In the genomic region with DNA sequence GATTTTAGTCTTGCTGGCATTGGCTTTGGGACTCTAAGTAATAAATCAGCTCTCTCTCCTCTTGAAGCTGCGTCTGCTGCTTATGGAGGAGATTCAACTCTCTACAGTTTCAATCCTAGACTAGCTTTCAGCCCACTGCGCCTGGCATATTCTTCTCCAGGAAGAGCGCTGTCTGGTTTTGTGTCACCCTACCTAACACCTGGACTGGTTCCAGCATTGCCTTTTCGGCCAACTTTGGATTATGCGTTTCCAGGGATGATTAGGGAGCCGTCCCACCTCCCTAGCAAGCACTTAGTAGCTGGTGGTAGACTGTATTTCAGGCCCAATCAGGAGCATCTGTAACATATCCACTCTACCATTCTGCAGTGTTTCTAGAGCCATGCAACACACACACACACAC, we compare ENCODE assay signal across 27 mouse cellular contexts. TPM values are rescaled to one million over a fixed set of nuclear protein-coding genes. Genes with fewer than 3 reads are reported as not detected.
DNase-seq lines count a peak whose midpoint lies in the region; ATAC-seq and TF ChIP-seq lines count a peak whose summit lies in the region.
"Had no signal": no experiment of that assay in that cellular context is flagged by ENCODE, and none has a peak within 500 bp of the region (broad histone marks: within the 10 kb centered on the region; RNA-seq: fewer than 3 reads in every experiment).

No protein-coding gene starts in this region.

- no peaks in the 10 kb centered on the region for H3K36me3 ChIP-seq in forebrain, embryonic 12.5 days (replicated peaks)
- no peaks in the 10 kb centered on the region for H3K36me3 ChIP-seq in forebrain, embryonic 16.5 days (ENCODE audit: control insufficient read depth, insufficient read depth)
- no peaks in the 10 kb centered on the region for H3K36me3 ChIP-seq in hindbrain, postnatal 0 days (ENCODE audit: insufficient read depth, low read length)
- no peaks in the 10 kb centered on the region for H3K36me3 ChIP-seq in hindbrain, embryonic 12.5 days
- H3K36me3 ChIP-seq: embryonic facial prominence, embryonic 12.5 days; embryonic facial prominence, embryonic 15.5 days; heart, embryonic 10.5 days; heart, embryonic 13.5 days; hindbrain, embryonic 15.5 days; intestine, embryonic 15.5 days had no signal

- ATAC-seq in forebrain, embryonic 12.5 days (ENCODE audit: low FRiP score), result no peak
- no peak for ATAC-seq in forebrain, embryonic 16.5 days
- no peak for ATAC-seq in hindbrain, postnatal 0 days
- no peak for ATAC-seq in hindbrain, embryonic 12.5 days (ENCODE audit: low FRiP score)
- ATAC-seq: activated CD4-positive, CD25-positive, alpha-beta regulatory T cell, adult 4 months; intestine, embryonic 15.5 days had no signal

- H3K4me2 ChIP-seq in forebrain, embryonic 12.5 days, result peak overlapping the region; percentile 15; the same call in 1 of the 2 replicates
- no peak overlapping the region for H3K4me2 ChIP-seq in forebrain, embryonic 16.5 days (ENCODE audit: low read length)
- no peak overlapping the region for H3K4me2 ChIP-seq in hindbrain, postnatal 0 days (ENCODE audit: low read depth, low read length)
- no peak overlapping the region for H3K4me2 ChIP-seq in hindbrain, embryonic 12.5 days (replicated peaks)
- H3K4me2 ChIP-seq: embryonic facial prominence, embryonic 12.5 days; embryonic facial prominence, embryonic 15.5 days; heart, embryonic 13.5 days; hindbrain, embryonic 15.5 days; intestine, embryonic 15.5 days had no signal

- peaks cover 21% of the 10 kb centered on the region for H3K27me3 ChIP-seq in forebrain, embryonic 12.5 days
- peaks cover 16% of the 10 kb centered on the region; the same call in 1 of the 2 replicates for H3K27me3 ChIP-seq in forebrain, embryonic 16.5 days (replicated peaks; ENCODE audit: control insufficient read depth, insufficient read depth, low read length)
- 0 out of 2 replicates have a peak, but pooled peaks cover 11% of the 10 kb centered on the region for H3K27me3 ChIP-seq in hindbrain, postnatal 0 days (ENCODE audit: insufficient read depth, low read length)
- peaks cover 38% of the 10 kb centered on the region for H3K27me3 ChIP-seq in hindbrain, embryonic 12.5 days

- TF ChIP-seq CTCF in hindbrain, postnatal 0 days (IDR thresholded peaks at IDR 0.05; ENCODE audit: low read depth), result no peak

- no peaks in the 10 kb centered on the region for H3K9me3 ChIP-seq in forebrain, embryonic 12.5 days
- H3K9me3 ChIP-seq in forebrain, embryonic 16.5 days (ENCODE audit: control insufficient read depth, low read length), result no peaks in the 10 kb centered on the region
- no peaks in the 10 kb centered on the region for H3K9me3 ChIP-seq in hindbrain, postnatal 0 days (ENCODE audit: low read length)
- no peaks in the 10 kb centered on the region for H3K9me3 ChIP-seq in hindbrain, embryonic 12.5 days (replicated peaks)
- H3K9me3 ChIP-seq: embryonic facial prominence, embryonic 12.5 days; embryonic facial prominence, embryonic 15.5 days; heart, embryonic 10.5 days; heart, embryonic 13.5 days; hindbrain, embryonic 15.5 days; intestine, embryonic 15.5 days had no signal

- no peak overlapping the region for H3K4me3 ChIP-seq in forebrain, embryonic 12.5 days (replicated peaks)
- no peak overlapping the region for H3K4me3 ChIP-seq in forebrain, embryonic 16.5 days (replicated peaks; ENCODE audit: low read length)
- no peak overlapping the region for H3K4me3 ChIP-seq in hindbrain, postnatal 0 days (ENCODE audit: low read length)
- H3K4me3 ChIP-seq in hindbrain, embryonic 12.5 days, result no peak overlapping the region
- H3K4me3 ChIP-seq: embryonic facial prominence, embryonic 12.5 days; embryonic facial prominence, embryonic 15.5 days; heart, adult 2 months; heart, embryonic 10.5 days; heart, embryonic 13.5 days; hindbrain, embryonic 15.5 days; intestine, embryonic 15.5 days had no signal

- DNase-seq in cerebellum, postnatal 10 days, result peak; percentile 63 to 74
- no peak for DNase-seq in cerebellum, postnatal 36 days
- peak; percentile 10 for DNase-seq in hindbrain, postnatal 0 days (ENCODE audit: low spot score)
- DNase-seq: adrenal gland, adult 8-10 months; adrenal gland, postnatal 25 days; cerebellum, adult 2 months; cerebellum, adult 9-11 months; gastrocnemius, postnatal 10 days; gastrocnemius, postnatal 36 days; heart, adult 2 months; heart, postnatal 14 days; heart, postnatal 4 days; kidney, adult 11 months; kidney, adult 8-10 months had no signal

- H3K9ac ChIP-seq in forebrain, embryonic 12.5 days, result no peak overlapping the region
- no peak overlapping the region for H3K9ac ChIP-seq in forebrain, embryonic 16.5 days (replicated peaks; ENCODE audit: low read depth, low read length)
- no peak overlapping the region for H3K9ac ChIP-seq in hindbrain, postnatal 0 days (replicated peaks; ENCODE audit: low read length)
- no peak overlapping the region for H3K9ac ChIP-seq in hindbrain, embryonic 12.5 days
- H3K9ac ChIP-seq: embryonic facial prominence, embryonic 12.5 days; embryonic facial prominence, embryonic 15.5 days; heart, embryonic 13.5 days; hindbrain, embryonic 15.5 days; intestine, embryonic 15.5 days had no signal

- 74% methylated on average over 6 of the region's 6 CpGs for WGBS in forebrain, embryonic 12.5 days
- 37% methylated on average over 6 of the region's 6 CpGs for WGBS in forebrain, embryonic 16.5 days
- 67% methylated on average over 6 of the region's 6 CpGs for WGBS in hindbrain, postnatal 0 days
- 89% methylated on average over 6 of the region's 6 CpGs for WGBS in hindbrain, embryonic 12.5 days

- H3K4me1 ChIP-seq in forebrain, embryonic 12.5 days, result peaks cover 15% of the 10 kb centered on the region
- peaks cover 4% of the 10 kb centered on the region for H3K4me1 ChIP-seq in forebrain, embryonic 16.5 days (replicated peaks; ENCODE audit: control insufficient read depth, insufficient read depth, low read length)
- 0 out of 2 replicates have a peak, but pooled peaks cover 3% of the 10 kb centered on the region for H3K4me1 ChIP-seq in hindbrain, postnatal 0 days (ENCODE audit: insufficient read depth, low read length)
- H3K4me1 ChIP-seq in hindbrain, embryonic 12.5 days, result peaks cover 14% of the 10 kb centered on the region; the same call in 1 of the 2 replicates
- H3K4me1 ChIP-seq: embryonic facial prominence, embryonic 12.5 days; heart, embryonic 10.5 days had no signal

- H3K27ac ChIP-seq in forebrain, embryonic 12.5 days, result peak overlapping the region; percentile 42; the same call in 1 of the 2 replicates
- no peak overlapping the region for H3K27ac ChIP-seq in forebrain, embryonic 16.5 days (ENCODE audit: low read length)
- H3K27ac ChIP-seq in hindbrain, postnatal 0 days, result no peak overlapping the region
- H3K27ac ChIP-seq in hindbrain, embryonic 12.5 days, result no peak overlapping the region
- H3K27ac ChIP-seq: embryonic facial prominence, embryonic 12.5 days; embryonic facial prominence, embryonic 15.5 days; heart, adult 2 months; heart, embryonic 10.5 days; heart, embryonic 13.5 days; hindbrain, embryonic 15.5 days; intestine, embryonic 15.5 days had no signal

RNA-seq across cellular contexts. Expression of a gene that starts 12.7 kb away (rescaled TPM):
- 8.4 and 11.1 TPM in 2 replicates for polyA plus RNA-seq in forebrain, embryonic 12.5 days (2016; fragmentation: Nextera tagmentation; extraction: Ambion mirVana)
- 0.32 and 0.41 TPM in 2 replicates for polyA plus RNA-seq in forebrain, embryonic 16.5 days (2015; fragmentation: Nextera tagmentation; extraction: Ambion mirVana)
- 1.3 and 1.7 TPM in 2 replicates for total RNA-seq in hindbrain, postnatal 0 days (2014; rRNA removed)
- 0.30 and 0.40 TPM in 2 replicates for polyA plus RNA-seq in hindbrain, postnatal 0 days (2015; fragmentation: Nextera tagmentation; extraction: Ambion mirVana)
- 0.39 and 0.48 TPM in 2 replicates for polyA plus RNA-seq in hindbrain, embryonic 12.5 days (2016; fragmentation: Nextera tagmentation; extraction: Ambion mirVana)
- total RNA-seq: common myeloid progenitor, adult 5-6 weeks; gastrocnemius, adult 18-20 months; gastrocnemius, postnatal 36 days; granulocyte monocyte progenitor cell, adult 5-6 weeks; heart, adult 2 months; heart, postnatal 14 days had no signal
- polyA plus RNA-seq: heart, adult 2 months had no signal

Comparison
In these comparisons a context has a peak if more than half of its experiments do, and no peak if none do; other contexts are left out.
1. DNase-seq: peak in cerebellum, postnatal 10 days (2 of 2) and hindbrain, postnatal 0 days (single experiment); none in cerebellum, postnatal 36 days (0 of 2).